Mouse (Mus musculus) cerebellum, adult 9-11 months (tissue): ENCODE results near the gene Dnaja4.

Source experiments
- DNase-seq: peaks from one replicate; pipeline ENCODE4 v3.0.0; 2022

Dnaja4 gene

DNA sequence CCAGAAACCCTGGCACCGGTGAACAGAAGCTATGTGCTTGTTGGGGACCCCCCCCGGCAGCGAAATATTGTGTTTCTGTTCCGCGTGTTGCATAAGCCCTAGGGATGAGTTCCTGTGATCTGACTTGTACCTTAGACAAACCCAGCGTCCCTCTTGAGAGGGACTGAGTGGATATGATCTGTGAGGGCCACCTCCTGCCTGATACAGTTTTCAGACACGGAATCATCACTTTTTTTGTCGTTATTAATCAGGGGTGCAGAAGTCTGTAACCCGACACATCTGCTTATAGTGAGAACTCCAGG lies 1.5 kb downstream of the Dnaja4 start:
- DNase-seq = peak; percentile 64

DNA sequence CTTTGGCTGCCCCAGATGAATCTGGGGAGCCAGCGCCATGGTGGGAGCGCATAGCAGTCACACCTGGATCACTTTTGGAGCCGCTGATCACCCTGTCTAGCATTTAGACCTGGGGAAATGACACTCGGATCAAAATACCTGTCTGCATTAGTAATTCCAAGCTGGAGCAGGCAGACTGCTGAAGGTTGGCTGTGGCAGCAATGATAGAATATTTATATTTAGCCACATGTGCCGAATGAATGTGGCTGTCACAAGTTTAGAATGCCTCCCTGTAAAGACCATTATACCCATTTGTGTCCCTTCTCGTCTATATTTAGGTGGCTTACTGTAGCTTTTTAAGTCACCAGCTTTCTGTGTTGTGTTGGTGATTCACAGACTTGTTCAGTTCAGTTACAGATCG lies 2.1 kb downstream of the Dnaja4 start:
- DNase-seq = no peak

GRCm38 (mm10) chr9:54702581-54702980 lies 3.9 kb downstream of the Dnaja4 start:
- DNase-seq = no peak

- no peak for DNase-seq
Observed at GRCm38 (mm10) chr9:54704361-54704760, 5.7 kb downstream of the Dnaja4 start.

DNA sequence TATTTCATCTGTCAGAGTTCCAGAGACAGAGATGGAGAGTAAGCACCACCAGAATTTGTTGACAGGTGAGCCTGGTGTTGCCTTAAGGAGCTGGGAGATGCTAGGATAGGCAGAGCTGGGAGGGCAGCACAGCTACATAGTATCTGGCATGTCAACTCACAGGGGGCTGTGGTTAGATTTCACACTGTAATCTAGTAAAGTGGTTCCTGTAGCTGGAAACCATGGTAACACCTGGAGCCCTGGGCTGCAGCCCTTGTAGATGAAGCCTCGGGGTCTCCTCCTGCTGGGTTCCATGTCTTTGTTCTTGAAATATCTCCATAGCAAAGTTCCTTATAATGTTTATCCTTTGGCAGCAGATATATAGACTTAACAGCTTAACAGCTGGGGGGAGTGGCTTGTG lies 6.9 kb downstream of the Dnaja4 start:
- no peak for DNase-seq

GRCm38 (mm10) chr9:54707288-54707999 lies 8.8 kb downstream of the Dnaja4 start:
- peak; percentile 38 for DNase-seq

- no peak for DNase-seq
Observed at GRCm38 (mm10) chr9:54708085-54708484, 9.4 kb downstream of the Dnaja4 start.

- no peak for DNase-seq
Observed at GRCm38 (mm10) chr9:54715776-54716175, 17.1 kb downstream of the Dnaja4 start.

DNA sequence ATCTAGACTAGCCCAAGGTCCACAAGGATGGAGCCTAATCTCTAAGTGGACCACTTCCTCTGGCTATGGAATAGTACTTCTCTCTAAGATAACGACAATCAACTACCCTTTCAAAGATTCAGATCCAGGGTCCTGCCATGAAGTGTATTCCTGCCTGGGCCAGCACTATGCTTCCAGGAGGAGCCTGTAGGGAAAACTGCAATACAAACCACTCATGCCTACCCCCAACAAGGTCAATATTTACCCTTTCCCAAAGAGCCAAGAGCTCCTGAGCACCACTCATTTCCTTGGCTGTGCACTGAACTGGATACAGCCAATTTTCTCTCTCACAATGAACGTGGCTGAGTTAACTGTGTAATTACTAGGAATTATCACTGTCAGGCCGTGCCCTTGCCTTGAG lies 18.9 kb downstream of the Dnaja4 start:
- DNase-seq = no peak

DNA sequence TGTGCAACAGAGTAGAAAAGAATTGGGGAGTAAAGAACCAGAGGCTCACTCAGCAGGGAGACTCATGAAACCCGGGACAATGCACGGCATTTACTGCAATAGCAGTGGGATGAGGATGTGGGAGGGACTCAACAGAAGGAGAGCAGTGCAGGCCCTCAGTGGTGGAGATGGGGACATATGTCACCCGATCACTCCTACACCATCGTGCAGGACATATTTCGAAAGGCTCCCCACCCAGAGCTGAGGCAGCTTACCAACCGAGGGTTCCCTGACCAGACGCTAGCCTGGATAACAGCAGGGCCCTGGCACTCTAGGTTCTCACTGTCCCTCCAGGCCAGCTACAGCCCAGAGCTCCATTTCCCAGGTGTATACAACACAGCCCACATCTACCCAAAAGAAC lies 23.5 kb downstream of the Dnaja4 start:
- DNase-seq = no peak

DNA sequence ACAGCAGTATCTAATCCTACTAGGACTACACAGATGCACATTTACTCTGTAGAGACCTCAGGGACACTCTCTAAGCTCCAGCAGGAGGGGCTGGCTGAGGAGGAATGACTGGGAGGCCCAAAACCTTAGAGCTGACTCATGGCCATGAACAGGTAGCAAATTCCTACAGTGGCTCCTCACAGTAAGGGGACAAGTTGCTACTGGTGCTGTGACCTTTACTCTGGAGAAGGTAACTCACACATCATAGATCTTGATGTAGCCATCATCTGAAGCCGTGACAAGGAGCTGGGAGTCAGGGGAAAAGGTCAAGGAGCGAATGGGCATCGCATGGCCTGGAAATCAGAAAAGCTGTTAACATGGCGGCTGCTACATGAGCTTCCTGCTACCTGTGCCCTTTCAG lies 23.9 kb downstream of the Dnaja4 start:
- DNase-seq = no peak

GRCm38 (mm10) chr9:54726315-54726714 lies 27.6 kb downstream of the Dnaja4 start:
- DNase-seq = no peak

DNA sequence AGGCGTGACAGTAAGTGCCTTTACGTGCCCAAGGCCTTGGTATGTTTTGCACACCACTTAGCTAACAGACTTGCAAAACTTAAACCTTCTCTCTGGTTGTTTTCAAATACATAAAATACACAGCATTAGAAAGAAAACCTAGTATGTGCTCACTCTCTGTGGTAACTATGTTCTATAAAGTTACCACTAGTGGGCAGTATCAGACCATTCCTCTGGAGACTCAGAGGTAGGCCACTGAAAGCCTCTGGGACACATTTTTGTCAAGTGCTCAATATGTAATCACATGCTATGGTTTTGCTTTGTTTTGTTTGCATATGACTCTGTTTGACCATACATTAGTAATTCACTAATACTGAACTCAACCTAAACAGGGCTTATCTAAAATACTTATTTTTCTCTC lies 33.4 kb downstream of the Dnaja4 start:
- no peak for DNase-seq

GRCm38 (mm10) chr9:54733921-54734638 lies 35.4 kb downstream of the Dnaja4 start, which contains the start of gene Wdr61:
Wdr61 (minus strand) TSS chr9:54734519.
- DNase-seq = peak; percentile 95

DNA sequence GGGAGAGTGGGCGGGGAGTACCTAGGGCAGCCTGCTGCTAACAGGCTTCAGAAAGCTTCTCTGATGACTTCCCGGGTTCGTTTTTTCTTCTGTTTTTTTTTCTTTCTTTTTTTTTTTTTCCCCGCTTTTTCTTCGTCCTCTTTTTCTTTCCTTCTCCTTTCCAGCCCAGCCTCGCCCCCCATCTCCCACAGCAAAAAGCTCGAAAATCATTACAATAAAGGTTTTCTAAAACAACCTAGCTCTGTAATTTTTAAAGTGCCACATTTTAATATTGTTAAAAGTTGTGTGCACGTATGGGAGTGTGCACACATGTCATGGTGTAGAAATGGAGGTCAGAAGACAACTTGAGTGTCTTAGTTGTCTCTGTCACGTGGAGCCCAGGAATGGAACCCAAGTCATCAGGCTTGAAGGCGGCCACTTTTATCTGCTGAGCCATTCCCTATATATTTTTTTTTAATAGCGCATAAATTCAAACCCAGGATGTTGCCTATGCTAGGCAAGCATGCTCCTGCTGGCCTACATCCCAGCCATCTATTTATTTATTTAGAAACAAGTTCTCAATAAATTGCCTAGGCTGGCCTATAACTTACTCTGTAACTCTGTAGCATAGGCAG lies 36.1 kb downstream of the Dnaja4 start:
- DNase-seq = peak; percentile 22

GRCm38 (mm10) chr9:54736284-54736701 lies 37.6 kb downstream of the Dnaja4 start:
- peak; percentile 28 for DNase-seq

DNA sequence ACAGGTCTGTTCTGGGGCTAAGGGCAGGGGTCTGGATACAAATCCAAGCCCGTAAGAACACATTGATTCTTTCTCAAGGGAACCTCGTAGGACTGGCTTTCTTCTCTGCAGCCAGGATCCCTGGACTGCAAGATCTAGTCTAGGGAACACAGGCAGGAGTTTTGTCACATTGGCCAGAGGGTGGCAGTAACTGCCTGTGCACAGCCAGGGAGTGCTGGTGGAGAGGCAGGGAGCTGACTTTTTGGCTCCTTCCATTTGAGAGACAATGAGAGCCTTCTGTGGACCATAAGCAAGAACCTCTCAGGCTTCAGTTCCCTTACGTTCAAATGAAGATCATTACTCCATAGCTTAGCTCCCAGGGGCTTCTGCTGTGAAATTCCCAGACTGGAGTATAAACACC lies 39.7 kb downstream of the Dnaja4 start:
- peak; percentile 17 for DNase-seq

GRCm38 (mm10) chr9:54743891-54744290 lies 45.2 kb downstream of the Dnaja4 start:
- no peak for DNase-seq

DNA sequence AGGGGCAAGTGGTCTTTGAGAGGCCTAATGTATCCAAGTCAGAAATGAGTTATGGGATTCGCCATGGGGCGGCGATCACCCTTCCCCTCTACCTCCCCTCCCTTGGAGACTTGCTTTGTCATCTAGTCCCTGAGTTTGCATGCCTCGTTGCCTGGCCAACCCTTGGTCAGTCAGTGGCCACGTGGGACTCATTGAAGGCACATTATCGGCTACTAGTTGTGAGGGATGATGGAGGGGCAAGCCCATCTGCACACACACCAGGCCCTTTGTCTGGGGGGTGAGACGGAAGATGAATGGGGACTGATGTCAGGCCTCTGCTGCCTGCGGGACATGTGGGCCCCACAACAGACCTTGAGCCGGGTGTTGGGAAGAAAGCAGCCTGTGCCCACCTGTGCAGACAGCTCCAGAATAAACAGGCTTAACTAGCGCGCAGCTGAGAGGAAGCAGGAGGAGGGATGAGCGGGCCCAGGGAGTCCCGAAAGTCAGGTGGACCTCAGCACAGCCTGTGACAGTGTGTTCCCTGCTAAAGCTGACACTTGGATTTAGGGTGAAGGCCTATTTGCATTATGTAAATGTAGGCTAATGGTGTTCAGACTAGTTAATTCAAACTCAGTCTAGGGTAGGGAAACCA lies 47.2 kb downstream of the Dnaja4 start:
- no peak for DNase-seq

DNA sequence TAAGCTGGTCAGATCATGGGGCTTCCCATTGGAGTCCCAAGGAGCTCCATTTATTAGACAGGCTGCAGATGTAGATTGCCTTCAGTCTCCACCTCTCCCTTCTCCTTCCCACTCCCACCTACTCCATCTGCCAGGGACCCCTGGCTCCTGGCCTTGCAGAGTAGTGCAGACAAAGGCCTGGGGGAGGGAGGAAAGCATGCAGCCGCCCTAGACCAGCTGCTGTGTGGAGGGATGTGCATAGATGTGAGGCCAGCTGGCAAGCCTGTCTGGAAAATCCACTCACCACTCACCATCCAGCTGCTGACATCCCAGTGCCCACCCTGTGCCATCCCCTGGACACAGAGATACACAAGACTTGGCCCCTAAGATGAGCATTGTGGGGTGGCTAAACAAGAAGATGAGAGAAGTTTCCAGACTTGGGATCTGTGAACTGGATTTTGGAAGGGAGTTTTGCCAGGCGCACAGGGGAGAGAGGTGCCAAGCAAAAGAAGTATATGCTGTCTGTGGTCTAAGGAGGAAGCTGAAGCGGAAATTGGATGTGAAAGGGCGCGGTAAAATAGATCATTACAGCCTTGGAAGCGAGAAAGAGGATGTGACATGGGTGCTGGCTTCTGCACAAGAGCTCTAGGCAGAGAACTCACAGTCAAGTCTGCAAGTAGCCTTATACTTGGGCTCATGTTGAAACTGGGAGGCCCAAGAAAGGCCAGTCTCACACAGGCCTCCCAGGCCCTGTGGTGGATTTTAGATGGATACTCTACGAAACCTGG lies 51.7 kb downstream of the Dnaja4 start:
- DNase-seq = no peak

GRCm38 (mm10) chr9:54751684-54752083 lies 53.0 kb downstream of the Dnaja4 start:
- DNase-seq = no peak

- DNase-seq = no peak
Observed at GRCm38 (mm10) chr9:54752201-54752943, 53.7 kb downstream of the Dnaja4 start.
